Mouse (Mus musculus): ENCODE data around the gene Fam78a.

DNA sequence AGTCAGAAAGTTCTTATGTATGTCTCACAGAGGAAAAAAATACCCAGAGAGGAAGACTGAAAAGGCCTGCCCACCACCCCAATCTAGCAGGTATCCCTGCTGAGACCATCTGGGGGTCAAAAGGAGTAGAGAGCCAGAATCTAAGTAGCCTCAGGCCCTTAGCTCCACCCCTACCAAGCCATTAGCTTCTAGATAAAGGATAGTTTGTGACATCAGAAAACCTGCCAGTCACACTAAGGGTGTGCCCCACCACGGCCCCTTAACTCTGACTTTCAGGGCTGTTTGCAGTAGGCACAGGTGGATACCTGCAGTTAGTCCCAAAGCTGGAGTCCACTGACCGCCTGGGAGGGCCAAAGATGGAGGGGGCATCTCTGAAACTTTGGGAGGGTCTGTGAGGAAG lies 574 bp upstream of the Fam78a start:
- no peak for TF ChIP-seq CTCF (IDR thresholded peaks at IDR 0.05; ENCODE audit: control insufficient read depth, insufficient read depth, insufficient read length)
- TF ChIP-seq MAX (IDR thresholded peaks at IDR 0.05), result no peak
- no peak for TF ChIP-seq USF1 (IDR thresholded peaks at IDR 0.05; ENCODE audit: low read depth)

Data from C2C12 (cell line).